Mouse (Mus musculus): ENCODE results near the gene Il4i1.
A peak's percentile ranks its signal among the peaks of the same experiment; 100 is the strongest.

The Il4i1 gene

GRCm38 (mm10) chr7:44815721-44816469, at the start of gene Il4i1, which contains the start of gene Nup62:
Il4i1 (plus strand) TSS chr7:44816387.
Nup62 (plus strand) TSS chr7:44816088.
- DNase-seq (ENCODE audit: low spot score), result peak; percentile 99

GRCm38 (mm10) chr7:44768129-44768528, 48.1 kb upstream of the Il4i1 start:
- no peak for DNase-seq (ENCODE audit: low spot score)

GRCm38 (mm10) chr7:44770046-44770578, 46.1 kb upstream of the Il4i1 start:
- peak; percentile 82 for DNase-seq (ENCODE audit: low spot score)

GRCm38 (mm10) chr7:44772591-44773204, 43.5 kb upstream of the Il4i1 start:
- no peak for DNase-seq (ENCODE audit: low spot score)

GRCm38 (mm10) chr7:44776849-44777498, 39.2 kb upstream of the Il4i1 start:
- no peak for DNase-seq (ENCODE audit: low spot score)

GRCm38 (mm10) chr7:44780101-44780500, 36.1 kb upstream of the Il4i1 start:
- DNase-seq (ENCODE audit: low spot score), result no peak

GRCm38 (mm10) chr7:44789531-44789930, 26.7 kb upstream of the Il4i1 start:
- DNase-seq (ENCODE audit: low spot score), result no peak

GRCm38 (mm10) chr7:44790066-44790465, 26.1 kb upstream of the Il4i1 start:
- no peak for DNase-seq (ENCODE audit: low spot score)

- DNase-seq (ENCODE audit: low spot score), result no peak
Measured at GRCm38 (mm10) chr7:44792781-44793180, 23.4 kb upstream of the Il4i1 start.

- no peak for DNase-seq (ENCODE audit: low spot score)
Measured at GRCm38 (mm10) chr7:44808927-44809326, 7.3 kb upstream of the Il4i1 start.

GRCm38 (mm10) chr7:44809466-44809865, 6.7 kb upstream of the Il4i1 start:
- DNase-seq (ENCODE audit: low spot score), result no peak

- no peak for DNase-seq (ENCODE audit: low spot score)
Measured at GRCm38 (mm10) chr7:44810365-44810764, 5.8 kb upstream of the Il4i1 start.

- no peak for DNase-seq (ENCODE audit: low spot score)
Measured at GRCm38 (mm10) chr7:44810819-44811557, 5.2 kb upstream of the Il4i1 start.

- no peak for DNase-seq (ENCODE audit: low spot score)
Measured at GRCm38 (mm10) chr7:44812651-44813325, 3.4 kb upstream of the Il4i1 start.

GRCm38 (mm10) chr7:44813985-44814384, 2.2 kb upstream of the Il4i1 start:
- no peak for DNase-seq (ENCODE audit: low spot score)

- no peak for DNase-seq (ENCODE audit: low spot score)
Measured at GRCm38 (mm10) chr7:44814423-44814822, 1.8 kb upstream of the Il4i1 start.

- no peak for DNase-seq (ENCODE audit: low spot score)
Measured at GRCm38 (mm10) chr7:44814952-44815553, 1.1 kb upstream of the Il4i1 start.

- no peak for DNase-seq (ENCODE audit: low spot score)
Measured at GRCm38 (mm10) chr7:44816470-44817021, 359 bp downstream of the Il4i1 start, which contains the start of gene Atf5. Atf5 (minus strand) TSS chr7:44816658.

- no peak for DNase-seq (ENCODE audit: low spot score)
Measured at GRCm38 (mm10) chr7:44817441-44817840, 1.3 kb downstream of the Il4i1 start.

GRCm38 (mm10) chr7:44818164-44818563, 2.0 kb downstream of the Il4i1 start:
- DNase-seq (ENCODE audit: low spot score), result peak; percentile 35

All from retina, embryonic 14.5 days (tissue).